Mouse (Mus musculus) erythroblast, embryonic 14.5 days (primary cell): ENCODE results near the gene Gng3. TPM values are rescaled to one million over a fixed set of nuclear protein-coding genes. Genes with fewer than 3 reads are reported as not detected.
A peak's percentile ranks its signal among the peaks of the same experiment; 100 is the strongest.
"Not testable (repeated sequence)": the region's sequence is repeated elsewhere in the genome, so short reads cannot be mapped to it uniquely, and the experiment has no call there.

ENCODE experiments used
- H3K27me3 ChIP-seq: 2 replicates; pipeline ENCODE4 v1.6.1; 2012; ENCODE audit warnings: inconsistent platforms; ENCODE audit not compliant: control insufficient read depth
- H3K36me3 ChIP-seq: 2 replicates; pipeline ENCODE4 v1.6.1; 2012; ENCODE audit warnings: mild to moderate bottlenecking, inconsistent platforms; ENCODE audit not compliant: control insufficient read depth
- H3K4me1 ChIP-seq: 2 replicates; pipeline ENCODE4 v1.6.1; 2012; ENCODE audit warnings: inconsistent platforms; ENCODE audit not compliant: control insufficient read depth
- H3K4me3 ChIP-seq: replicated peaks from 2 replicates; pipeline ENCODE3; 2012; ENCODE audit warnings: moderate library complexity, mild to moderate bottlenecking, inconsistent platforms
- H3K9me3 ChIP-seq: 2 replicates; pipeline ENCODE4 v1.6.1; 2012; ENCODE audit warnings: low read length, inconsistent platforms, mixed read lengths; ENCODE audit not compliant: control insufficient read depth
- GATA1 ChIP-seq: IDR thresholded peaks from 2 replicates; pipeline ENCODE4 v1.6.1; 2012; ENCODE audit warnings: low read length, inconsistent platforms, mixed read lengths
- TAL1 ChIP-seq: IDR thresholded peaks from 3 replicates; pipeline ENCODE4 v1.6.1; 2012; ENCODE audit warnings: low read length, inconsistent platforms, mixed read lengths
- polyA plus RNA-seq: library from polyadenylated mRNA; stranded (reverse); fragments of >175 nt; gene quantifications from 2 replicates; pipeline ENCODE4 v1.2.3, GENCODE M21; 2012

The Gng3 gene
- polyA plus RNA-seq, 1 experiment: not detected

GRCm38 (mm10) chr19:8850402-8850901 is 11.5 kb upstream of the Gng3 start, which contains the start of gene Lrrn4cl:
Gene Lrrn4cl (plus strand): TSS chr19:8850768.
- H3K4me3 ChIP-seq: no peak within 1 kb of the TSS
- no peak for TF ChIP-seq GATA1
- no peak for TF ChIP-seq TAL1
- H3K36me3 ChIP-seq: peaks cover 34% of the 10 kb centered on the region
- H3K9me3 ChIP-seq: no peaks in the 10 kb centered on the region
- peaks cover 11% of the 10 kb centered on the region for H3K27me3 ChIP-seq
- H3K4me1 ChIP-seq: peaks cover 8% of the 10 kb centered on the region

- Histone ChIP-seq H3K36me3 (peaks cover 45% of the 10 kb centered on the region), H3K9me3 (no peaks in the 10 kb centered on the region), H3K27me3 (peaks cover 9% of the 10 kb centered on the region), H3K4me1 (peaks cover 8% of the 10 kb centered on the region), H3K4me3 (no peak overlapping the region)
- TF ChIP-seq GATA1 (no peak), TAL1 (no peak)
These were observed 9.4 kb upstream of the Gng3 start for GRCm38 (mm10) chr19:8848356-8848755.

DNA sequence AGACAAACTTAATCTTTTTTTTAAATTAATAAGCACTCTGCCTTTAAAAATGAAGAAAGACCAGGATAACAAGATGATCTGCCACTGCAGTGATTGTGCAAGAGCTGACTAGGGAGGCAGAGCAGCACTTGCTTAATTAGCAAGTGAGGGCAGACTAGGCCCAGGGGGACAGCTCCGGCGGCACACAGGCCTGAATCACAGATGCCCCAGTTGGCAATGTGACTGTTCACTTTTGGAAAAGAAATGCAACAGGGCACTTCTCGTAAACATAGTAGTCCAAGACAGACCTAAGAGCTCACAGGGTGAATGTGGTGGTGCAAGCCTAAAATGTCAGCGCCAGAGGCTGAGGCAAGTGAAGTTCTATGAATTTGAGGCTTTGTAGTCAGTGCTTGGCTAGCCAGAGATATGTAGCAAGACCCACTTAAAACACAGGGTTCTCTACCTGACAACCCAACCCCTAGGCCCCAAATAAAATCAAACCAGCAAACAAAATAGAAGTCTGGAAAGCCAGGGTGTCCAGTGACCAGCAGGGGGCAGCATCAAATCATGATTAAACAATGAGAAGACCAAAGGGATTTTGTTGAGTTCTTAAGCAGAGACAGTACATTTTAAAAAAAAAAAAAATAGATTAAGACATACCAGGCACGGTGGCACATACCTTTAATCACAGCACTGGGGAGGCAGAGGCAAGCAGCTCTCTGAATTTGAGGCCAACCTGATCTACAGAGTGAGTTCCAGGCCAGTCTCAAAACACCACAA is 5.6 kb upstream of the Gng3 start:
- Histone ChIP-seq H3K36me3 (peaks cover 63% of the 10 kb centered on the region), H3K27me3 (no peaks in the 10 kb centered on the region), H3K4me1 (peaks cover 19% of the 10 kb centered on the region)

GRCm38 (mm10) chr19:8842961-8843360 is 4.0 kb upstream of the Gng3 start:
- peaks cover 55% of the 10 kb centered on the region for H3K36me3 ChIP-seq
- H3K9me3 ChIP-seq: no peaks in the 10 kb centered on the region
- TF ChIP-seq TAL1 (no peak), GATA1 (no peak)
- H3K27me3 ChIP-seq: no peaks in the 10 kb centered on the region
- H3K4me3 ChIP-seq: no peak overlapping the region
- peaks cover 35% of the 10 kb centered on the region for H3K4me1 ChIP-seq

More for the DNA sequence above, 5.6 kb upstream of the Gng3 start:
- Histone ChIP-seq H3K9me3 (no peaks in the 10 kb centered on the region), H3K4me3 (no peak overlapping the region)
- no peak for TF ChIP-seq TAL1
- TF ChIP-seq GATA1: no peak

GRCm38 (mm10) chr19:8841012-8841411 is 2.0 kb upstream of the Gng3 start:
- H3K36me3 ChIP-seq: peaks cover 39% of the 10 kb centered on the region
- TF ChIP-seq TAL1 (no peak), GATA1 (no peak)
- peak overlapping the region; percentile 71 for H3K4me3 ChIP-seq
- H3K9me3 ChIP-seq: no peaks in the 10 kb centered on the region
- H3K27me3 ChIP-seq: no peaks in the 10 kb centered on the region
- peaks cover 49% of the 10 kb centered on the region for H3K4me1 ChIP-seq

GRCm38 (mm10) chr19:8839908-8840791 is 1.2 kb upstream of the Gng3 start:
- peaks cover 51% of the 10 kb centered on the region for H3K4me1 ChIP-seq
- H3K27me3 ChIP-seq: no peaks in the 10 kb centered on the region
- H3K36me3 ChIP-seq: peaks cover 39% of the 10 kb centered on the region
- TF ChIP-seq GATA1 (no peak), TAL1 (no peak)
- peak overlapping the region; percentile 71 for H3K4me3 ChIP-seq
- no peaks in the 10 kb centered on the region for H3K9me3 ChIP-seq

DNA sequence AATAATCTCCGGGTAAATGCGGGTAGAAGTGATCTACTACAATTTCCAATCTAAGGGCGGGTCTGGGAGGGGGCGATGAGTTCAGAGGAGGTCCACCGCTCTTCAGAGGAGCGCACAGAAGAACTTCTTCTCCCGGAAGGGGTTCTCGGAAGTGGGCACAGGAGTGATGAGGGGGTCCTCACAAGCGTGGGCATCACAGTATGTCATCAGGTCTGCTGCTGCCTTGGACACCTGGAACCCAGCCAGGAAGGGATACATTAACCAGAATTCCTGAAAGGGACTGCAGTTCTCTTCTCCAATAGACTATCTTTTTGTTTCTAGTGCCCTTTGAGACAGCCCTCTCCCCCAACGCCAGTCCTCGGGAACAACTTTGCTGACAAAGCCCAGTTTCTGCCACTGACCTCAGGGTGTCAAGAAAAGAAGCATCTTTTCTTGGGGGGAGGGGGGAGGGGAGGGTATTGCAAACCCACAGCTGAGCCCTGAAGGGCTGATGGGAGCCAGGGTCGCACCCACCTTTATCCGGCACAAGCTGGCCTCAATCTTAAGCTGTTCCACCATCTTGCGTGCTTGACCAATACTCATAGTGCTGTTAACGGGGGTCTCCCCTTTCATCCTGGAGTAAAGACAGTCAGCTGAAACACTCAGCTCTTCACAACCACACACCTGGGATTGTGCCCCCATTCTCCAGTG is 808 bp downstream of the Gng3 start:
- H3K4me3 ChIP-seq: peak overlapping the region; percentile 86
- H3K36me3 ChIP-seq: peaks cover 50% of the 10 kb centered on the region
- H3K9me3 ChIP-seq: no peaks in the 10 kb centered on the region
- peaks cover 51% of the 10 kb centered on the region for H3K4me1 ChIP-seq
- TF ChIP-seq TAL1: no peak
- no peak for TF ChIP-seq GATA1
- H3K27me3 ChIP-seq: no peaks in the 10 kb centered on the region

DNA sequence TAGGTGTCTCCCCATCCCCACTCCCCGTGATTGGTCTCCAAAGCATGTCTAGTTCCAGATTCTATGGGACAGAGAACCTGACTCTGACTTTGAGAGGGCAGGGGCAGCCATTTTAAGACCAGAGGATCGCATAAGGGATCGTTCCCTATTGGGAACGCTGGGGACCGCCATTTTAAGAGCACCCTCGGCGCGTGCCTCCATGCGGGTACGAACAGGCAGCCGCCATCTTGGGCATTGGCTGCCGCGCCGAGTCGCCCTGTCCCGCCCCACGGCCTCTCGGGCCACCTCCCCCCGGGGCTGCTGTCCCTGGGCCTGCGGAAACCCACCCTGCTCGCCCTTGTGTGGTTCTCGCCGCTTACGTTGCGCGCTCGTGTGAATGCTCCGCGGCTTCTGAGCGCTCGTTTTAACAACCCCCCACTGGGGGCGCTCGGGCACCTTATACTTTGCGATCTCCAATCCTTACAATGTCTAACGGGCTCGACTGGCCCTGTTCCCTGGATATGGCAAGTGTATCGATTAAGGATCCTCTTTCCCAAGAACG is 1.7 kb downstream of the Gng3 start, which contains the start of gene Bscl2:
TSS of gene Bscl2 (plus strand) at position 217 of the 541 bp plus-strand sequence.
- Histone ChIP-seq H3K4me1 (peaks cover 52% of the 10 kb centered on the region), H3K9me3 (no peaks in the 10 kb centered on the region), H3K27me3 (no peaks in the 10 kb centered on the region), H3K36me3 (peaks cover 52% of the 10 kb centered on the region), H3K4me3 (peak within 1 kb of the TSS; percentile 86)
- no peak for TF ChIP-seq GATA1
- TF ChIP-seq TAL1: no peak

- not testable (repeated sequence) for H3K27me3 ChIP-seq, H3K9me3 ChIP-seq, H3K4me3 ChIP-seq
- Histone ChIP-seq H3K4me1 (peaks cover 51% of the 10 kb centered on the region), H3K36me3 (peaks cover 55% of the 10 kb centered on the region)
These were observed 2.7 kb downstream of the Gng3 start for GRCm38 (mm10) chr19:8836327-8836726.
